Mouse (Mus musculus) NIH3T3 (cell line): ENCODE data around the gene Defb11.
"Not testable (repeated sequence)": the region's sequence is repeated elsewhere in the genome, so short reads cannot be mapped to it uniquely, and the experiment has no call there.

Source experiments
- DNase-seq: peaks from one replicate; pipeline ENCODE4 v3.0.0-alpha.2; 2012; ENCODE audit warnings: low read depth

Defb11 gene

GRCm38 (mm10) chr8:21906290-21906689 lies at the start of gene Defb11:
Gene Defb11, minus strand, starts transcription at chr8:21906412.
- not testable (repeated sequence) for DNase-seq

- peak; percentile 76 for DNase-seq
Measured at GRCm38 (mm10) chr8:21955321-21955720, 49.1 kb upstream of the Defb11 start.

- DNase-seq, result no peak
Measured at GRCm38 (mm10) chr8:21947311-21948017, 41.3 kb upstream of the Defb11 start.

GRCm38 (mm10) chr8:21946462-21946861 lies 40.2 kb upstream of the Defb11 start, which contains the start of gene Defb13:
Gene Defb13, plus strand, starts transcription at chr8:21946762.
- no peak for DNase-seq

GRCm38 (mm10) chr8:21938052-21938451 lies 31.8 kb upstream of the Defb11 start, which contains the start of gene Defb35:
Gene Defb35, plus strand, starts transcription at chr8:21938352.
- not testable (repeated sequence) for DNase-seq

GRCm38 (mm10) chr8:21932610-21933009 lies 26.4 kb upstream of the Defb11 start, which contains the start of gene Defb15:
Gene Defb15, minus strand, starts transcription at chr8:21932710.
- DNase-seq, result no peak

- not testable (repeated sequence) for DNase-seq
Measured at GRCm38 (mm10) chr8:21930754-21931153, 24.5 kb upstream of the Defb11 start.

- no peak for DNase-seq
Measured at GRCm38 (mm10) chr8:21915625-21916024, 9.4 kb upstream of the Defb11 start.

- DNase-seq, result no peak
Measured at GRCm38 (mm10) chr8:21912554-21912953, 6.3 kb upstream of the Defb11 start.

GRCm38 (mm10) chr8:21911931-21912330 lies 5.7 kb upstream of the Defb11 start:
- no peak for DNase-seq

GRCm38 (mm10) chr8:21885321-21885720 lies 20.9 kb downstream of the Defb11 start, which contains the start of gene Defb9:
Gene Defb9, minus strand, starts transcription at chr8:21885421.
- DNase-seq, result not testable (repeated sequence)

GRCm38 (mm10) chr8:21858586-21858985 lies 47.6 kb downstream of the Defb11 start, which contains the start of gene Defb10:
Gene Defb10, plus strand, starts transcription at chr8:21858901.
- DNase-seq, result not testable (repeated sequence)
